22 mouse cellular contexts compared by ENCODE assay signal in the genomic region with DNA sequence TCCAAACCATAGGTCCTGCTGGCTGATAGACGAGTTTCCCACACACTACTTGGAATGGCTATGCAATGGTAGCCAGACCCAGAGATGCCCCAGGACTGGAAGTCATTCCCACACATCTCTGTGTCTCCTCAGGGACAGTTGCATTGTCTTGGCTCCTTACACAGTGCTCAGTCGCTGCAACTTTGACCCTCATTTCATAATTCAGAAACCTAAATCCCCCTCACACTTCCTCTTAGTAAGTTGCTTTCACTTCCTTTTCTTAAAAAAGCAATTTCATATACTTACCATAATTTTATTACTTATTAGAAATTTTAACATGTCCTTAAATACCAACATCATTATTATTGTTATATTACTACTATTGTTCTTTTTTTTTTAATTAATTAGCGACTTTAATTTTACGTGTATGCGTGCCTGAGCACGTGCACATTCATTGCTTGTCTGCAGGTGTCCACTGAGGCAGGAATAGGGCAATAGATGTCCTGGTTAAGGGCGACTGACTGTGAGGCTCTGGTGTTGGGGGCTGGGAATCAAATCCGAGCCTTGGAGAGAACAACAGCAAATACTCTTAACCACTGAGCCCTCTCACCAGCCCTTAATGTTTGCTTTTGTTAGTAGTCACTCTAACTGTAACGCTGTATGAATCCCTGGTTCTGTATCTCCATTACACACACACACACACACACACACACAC.
A peak's percentile ranks its signal among the peaks of the same experiment; 100 is the strongest.
DNase-seq lines count a peak whose midpoint lies in the region; ATAC-seq and TF ChIP-seq lines count a peak whose summit lies in the region.
"Had no signal": no experiment of that assay in that cellular context is flagged by ENCODE, and none has a peak within 500 bp of the region (broad histone marks: within the 10 kb centered on the region; RNA-seq: fewer than 3 reads in every experiment).

No protein-coding gene starts in this region.

- TF ChIP-seq POLR2A in bone marrow, adult 2 months (IDR thresholded peaks at IDR 0.05; ENCODE audit: borderline replicate concordance, control insufficient read depth, low read depth, low read length): no peak

- no peak overlapping the region for H3K9ac ChIP-seq in hindbrain, embryonic 11.5 days (ENCODE audit: low read depth, low read length)
- no peak overlapping the region for H3K9ac ChIP-seq in midbrain, embryonic 14.5 days (replicated peaks; ENCODE audit: low read length)
- H3K9ac ChIP-seq in midbrain, embryonic 11.5 days (ENCODE audit: low read length): no peak overlapping the region
- no peak overlapping the region for H3K9ac ChIP-seq in heart, embryonic 12.5 days
- H3K9ac ChIP-seq: embryonic facial prominence, embryonic 13.5 days; heart, embryonic 15.5 days; limb, embryonic 13.5 days; liver, embryonic 15.5 days; midbrain, embryonic 15.5 days; stomach, embryonic 15.5 days had no signal

- no peak for ATAC-seq in hindbrain, embryonic 11.5 days (ENCODE audit: low FRiP score)
- ATAC-seq in midbrain, embryonic 14.5 days (ENCODE audit: low FRiP score, low TSS enrichment): no peak
- no peak for ATAC-seq in midbrain, embryonic 11.5 days (ENCODE audit: low FRiP score)
- peak; percentile 65; the same call in 1 of the 2 replicates for ATAC-seq in monocyte, adult 5-6 weeks (replicated peaks; ENCODE audit: insufficient number of reproducible peaks, low FRiP score, low TSS enrichment, poor library complexity, severe bottlenecking)
- ATAC-seq in heart, embryonic 12.5 days (ENCODE audit: insufficient number of reproducible peaks, low FRiP score): no peak

- no peak overlapping the region for H3K4me2 ChIP-seq in hindbrain, embryonic 11.5 days (replicated peaks; ENCODE audit: low read depth, low read length)
- peak overlapping the region; percentile 19; the same call in 1 of the 2 replicates for H3K4me2 ChIP-seq in midbrain, embryonic 14.5 days (ENCODE audit: low read length)
- H3K4me2 ChIP-seq in midbrain, embryonic 11.5 days: no peak overlapping the region
- no peak overlapping the region for H3K4me2 ChIP-seq in heart, embryonic 12.5 days
- H3K4me2 ChIP-seq: embryonic facial prominence, embryonic 13.5 days; heart, embryonic 15.5 days; limb, embryonic 13.5 days; liver, embryonic 15.5 days; midbrain, embryonic 15.5 days; stomach, embryonic 15.5 days had no signal

- peaks cover 51% of the 10 kb centered on the region for H3K27me3 ChIP-seq in hindbrain, embryonic 10.5 days (ENCODE audit: insufficient read depth, poor library complexity, severe bottlenecking)
- no peaks in the 10 kb centered on the region; the same call in 1 of the 2 replicates for H3K27me3 ChIP-seq in hindbrain, embryonic 11.5 days (ENCODE audit: control insufficient read depth, insufficient read depth, low read length)
- H3K27me3 ChIP-seq in midbrain, embryonic 14.5 days (ENCODE audit: control insufficient read depth, insufficient read depth, low read length): no peaks in the 10 kb centered on the region; the same call in 1 of the 2 replicates
- H3K27me3 ChIP-seq in midbrain, embryonic 11.5 days (ENCODE audit: control insufficient read depth, insufficient read depth, low read length): 0 out of 2 replicates have a peak, but pooled peaks cover 2% of the 10 kb centered on the region
- H3K27me3 ChIP-seq in heart, embryonic 12.5 days (replicated peaks): peaks cover 40% of the 10 kb centered on the region
- H3K27me3 ChIP-seq: liver, embryonic 15.5 days; midbrain, embryonic 15.5 days; stomach, embryonic 15.5 days had no signal

- 80% methylated on average over 9 of the region's 9 CpGs for WGBS in hindbrain, embryonic 10.5 days
- 78% methylated on average over 9 of the region's 9 CpGs for WGBS in hindbrain, embryonic 11.5 days
- 47% methylated on average over 9 of the region's 9 CpGs for whole genome bisulfite sequencing in midbrain, embryonic 14.5 days
- WGBS in midbrain, embryonic 11.5 days: 58% methylated on average over 9 of the region's 9 CpGs
- WGBS in bone marrow, adult 2 months: 29% methylated on average over 9 of the region's 9 CpGs
- WGBS in heart, embryonic 12.5 days: 77% methylated on average over 9 of the region's 9 CpGs

- H3K9me3 ChIP-seq in hindbrain, embryonic 10.5 days: 0 out of 2 replicates have a peak, but pooled peaks cover 8% of the 10 kb centered on the region
- no peaks in the 10 kb centered on the region for H3K9me3 ChIP-seq in hindbrain, embryonic 11.5 days (ENCODE audit: control insufficient read depth, low read length)
- peaks cover 4% of the 10 kb centered on the region; the same call in 1 of the 2 replicates for H3K9me3 ChIP-seq in midbrain, embryonic 14.5 days (ENCODE audit: control insufficient read depth, low read length)
- H3K9me3 ChIP-seq in midbrain, embryonic 11.5 days (ENCODE audit: control insufficient read depth, low read length): no peaks in the 10 kb centered on the region; the same call in 1 of the 2 replicates
- no peaks in the 10 kb centered on the region; the same call in 1 of the 2 replicates for H3K9me3 ChIP-seq in heart, embryonic 12.5 days (replicated peaks)
- H3K9me3 ChIP-seq: embryonic facial prominence, embryonic 13.5 days; heart, embryonic 15.5 days; liver, embryonic 15.5 days; stomach, embryonic 15.5 days had no signal

- H3K36me3 ChIP-seq in hindbrain, embryonic 10.5 days: 0 out of 2 replicates have a peak, but pooled peaks cover 3% of the 10 kb centered on the region
- no peaks in the 10 kb centered on the region for H3K36me3 ChIP-seq in hindbrain, embryonic 11.5 days (ENCODE audit: control insufficient read depth, insufficient read depth, low read length)
- H3K36me3 ChIP-seq in midbrain, embryonic 14.5 days (ENCODE audit: control insufficient read depth, insufficient read depth, low read length): no peaks in the 10 kb centered on the region
- no peaks in the 10 kb centered on the region for H3K36me3 ChIP-seq in midbrain, embryonic 11.5 days (ENCODE audit: control insufficient read depth, insufficient read depth, low read length)
- no peaks in the 10 kb centered on the region for H3K36me3 ChIP-seq in heart, embryonic 12.5 days
- H3K36me3 ChIP-seq: embryonic facial prominence, embryonic 13.5 days; heart, embryonic 15.5 days; limb, embryonic 13.5 days; liver, embryonic 15.5 days; midbrain, embryonic 15.5 days; stomach, embryonic 15.5 days had no signal

- H3K27ac ChIP-seq in hindbrain, embryonic 10.5 days: peak overlapping the region; percentile 25; the same call in 1 of the 2 replicates
- no peak overlapping the region for H3K27ac ChIP-seq in hindbrain, embryonic 11.5 days (ENCODE audit: low read depth, low read length)
- no peak overlapping the region for H3K27ac ChIP-seq in midbrain, embryonic 14.5 days (replicated peaks; ENCODE audit: low read depth, low read length)
- H3K27ac ChIP-seq in midbrain, embryonic 11.5 days (ENCODE audit: low read depth, low read length): no peak overlapping the region
- peak overlapping the region; percentile 30; the same call in 1 of the 2 replicates for H3K27ac ChIP-seq in bone marrow, adult 2 months (ENCODE audit: control insufficient read depth, insufficient read depth, low read depth, low read length, poor library complexity)
- no peak overlapping the region for H3K27ac ChIP-seq in heart, embryonic 12.5 days (ENCODE audit: poor library complexity, severe bottlenecking)
- H3K27ac ChIP-seq: embryonic facial prominence, embryonic 13.5 days; heart, embryonic 15.5 days; layer of hippocampus, adult 2 months; limb, embryonic 13.5 days; liver, embryonic 15.5 days; midbrain, embryonic 15.5 days; stomach, embryonic 15.5 days had no signal

- DNase-seq in hindbrain, embryonic 10.5 days (ENCODE audit: low spot score): no peak
- no peak for DNase-seq in hindbrain, embryonic 11.5 days (ENCODE audit: low spot score)
- DNase-seq in midbrain, embryonic 14.5 days: no peak
- DNase-seq in midbrain, embryonic 11.5 days (ENCODE audit: low spot score, missing footprints): no peak
- no peak for DNase-seq in urinary bladder, postnatal 4 days (ENCODE audit: low spot score in 2 of 2)
- DNase-seq: cerebellum, adult 9-11 months; heart, adult 18-20 months; heart, postnatal 4 days; kidney, adult 2 months; kidney, postnatal 10 days; layer of hippocampus, postnatal 36 days; right cerebral cortex, adult 18-20 months had no signal

- TF ChIP-seq CTCF in bone marrow, adult 2 months (IDR thresholded peaks at IDR 0.05; ENCODE audit: control insufficient read depth, insufficient read depth, low read length): no peak

- H3K4me3 ChIP-seq in hindbrain, embryonic 10.5 days: no peak overlapping the region
- H3K4me3 ChIP-seq in hindbrain, embryonic 11.5 days (ENCODE audit: low read depth, low read length): no peak overlapping the region
- H3K4me3 ChIP-seq in midbrain, embryonic 14.5 days (replicated peaks; ENCODE audit: low read depth, low read length): no peak overlapping the region
- H3K4me3 ChIP-seq in midbrain, embryonic 11.5 days (ENCODE audit: low read depth, low read length): no peak overlapping the region
- no peak overlapping the region for H3K4me3 ChIP-seq in bone marrow, adult 2 months (replicated peaks; ENCODE audit: control insufficient read depth, low read depth, low read length)
- H3K4me3 ChIP-seq in heart, embryonic 12.5 days: no peak overlapping the region
- H3K4me3 ChIP-seq: embryonic facial prominence, embryonic 13.5 days; heart, embryonic 15.5 days; layer of hippocampus, adult 2 months; limb, embryonic 13.5 days; liver, embryonic 15.5 days; midbrain, embryonic 15.5 days; stomach, embryonic 15.5 days had no signal

- H3K4me1 ChIP-seq in hindbrain, embryonic 10.5 days (replicated peaks): peaks cover 49% of the 10 kb centered on the region
- peaks cover 15% of the 10 kb centered on the region for H3K4me1 ChIP-seq in hindbrain, embryonic 11.5 days (replicated peaks; ENCODE audit: control insufficient read depth, insufficient read depth, low read length)
- peaks cover 51% of the 10 kb centered on the region for H3K4me1 ChIP-seq in midbrain, embryonic 14.5 days (ENCODE audit: control insufficient read depth, insufficient read depth, low read length)
- H3K4me1 ChIP-seq in midbrain, embryonic 11.5 days (ENCODE audit: control insufficient read depth, insufficient read depth, low read length): peaks cover 47% of the 10 kb centered on the region
- peaks cover 14% of the 10 kb centered on the region for H3K4me1 ChIP-seq in bone marrow, adult 2 months (ENCODE audit: control insufficient read depth, insufficient read depth, low read length)
- no peaks in the 10 kb centered on the region for H3K4me1 ChIP-seq in heart, embryonic 12.5 days (replicated peaks)
- H3K4me1 ChIP-seq: heart, embryonic 15.5 days; liver, embryonic 15.5 days; stomach, embryonic 15.5 days had no signal

Comparison
In these comparisons a context has a peak if more than half of its experiments do, and no peak if none do; other contexts are left out.
1. H3K27ac ChIP-seq: peak in hindbrain, embryonic 10.5 days (single experiment) and bone marrow, adult 2 months (single experiment); none in hindbrain, embryonic 11.5 days (single experiment), midbrain, embryonic 14.5 days (single experiment), midbrain, embryonic 11.5 days (single experiment) and heart, embryonic 12.5 days (single experiment).